Mouse (Mus musculus) CH12.LX (cell line): ENCODE measurements around the gene Notch3. TPM values are rescaled to one million over a fixed set of nuclear protein-coding genes. Genes with fewer than 3 reads are reported as not detected.

ENCODE experiments used
- DNase-seq: peaks from one replicate; pipeline ENCODE4 v3.0.0-alpha.2; 2013; ENCODE audit errors: extremely low read depth
- H3K27ac ChIP-seq: 2 replicates; pipeline ENCODE4 v1.5.1; 2012; ENCODE audit warnings: low read depth, mild to moderate bottlenecking, control low read depth, moderate library complexity; ENCODE audit not compliant: insufficient read depth
- H3K27me3 ChIP-seq: replicated peaks from 2 replicates; pipeline ENCODE3; 2012; ENCODE audit warnings: inconsistent platforms
- H3K36me3 ChIP-seq, 2 experiments: replicated peaks in 1 of 2; 2 replicates each; pipeline versions ENCODE3 to v1.6.1; 2012; ENCODE audit warnings: inconsistent platforms in 1 of 2, low read length in 1 of 2, mild to moderate bottlenecking in 1 of 2, mixed read lengths in 1 of 2, moderate library complexity in 1 of 2; ENCODE audit not compliant: control insufficient read depth in 1 of 2, insufficient read depth in 1 of 2
- H3K4me1 ChIP-seq, 2 experiments: 2 replicates each; pipeline ENCODE4 v1.6.1; 2012; ENCODE audit warnings: inconsistent platforms in 1 of 2, moderate library complexity in 1 of 2; ENCODE audit not compliant: insufficient read depth in 2 of 2, control insufficient read depth in 1 of 2
- H3K4me2 ChIP-seq: 2 replicates; pipeline ENCODE4 v1.6.1; 2012; ENCODE audit warnings: low read depth, mild to moderate bottlenecking, control low read depth; ENCODE audit not compliant: poor library complexity, insufficient read depth, severe bottlenecking
- H3K4me3 ChIP-seq, 3 experiments: fragments of 150-350 bp in 1 of 3; sonication (generic) in 1 of 3; replicated peaks in 1 of 3; 2 replicates each; pipeline versions ENCODE3 to v1.5.1; 2011 to 2012; ENCODE audit warnings: low read depth in 2 of 3, low read length in 2 of 3, mild to moderate bottlenecking in 2 of 3, moderate library complexity in 2 of 3, control low read depth in 1 of 3, improper control_type of control experiment in 1 of 3, inconsistent platforms in 1 of 3, mixed read lengths in 1 of 3; ENCODE audit not compliant: poor library complexity in 1 of 3
- H3K79me2 ChIP-seq: replicated peaks from 2 replicates; pipeline ENCODE4 v1.6.1; 2012; ENCODE audit warnings: mild to moderate bottlenecking, moderate library complexity; ENCODE audit not compliant: control insufficient read depth, poor library complexity, insufficient read depth, severe bottlenecking; ENCODE audit errors: extremely low read depth
- H3K9ac ChIP-seq: 2 replicates; pipeline ENCODE4 v1.6.1; 2012; ENCODE audit warnings: low read depth, mild to moderate bottlenecking, control low read depth, moderate library complexity; ENCODE audit not compliant: insufficient read depth
- H3K9me3 ChIP-seq: replicated peaks from 2 replicates; pipeline ENCODE3; 2012; ENCODE audit warnings: low read length, inconsistent platforms, mixed read lengths
- BHLHE40 ChIP-seq: IDR thresholded peaks from 2 replicates; pipeline ENCODE4 v1.6.1; 2011; ENCODE audit warnings: mild to moderate bottlenecking, low read depth, low read length, improper control_type of control experiment
- CHD2 ChIP-seq: IDR thresholded peaks from 2 replicates; pipeline ENCODE4 v1.6.1; 2011; ENCODE audit warnings: low read length, improper control_type of control experiment
- E2F4 ChIP-seq: IDR thresholded peaks from 2 replicates; pipeline ENCODE4 v1.6.1; 2011; ENCODE audit warnings: low read depth, low read length, improper control_type of control experiment; ENCODE audit not compliant: insufficient replicate concordance
- ETS1 ChIP-seq: conservative IDR thresholded peaks from 2 replicates; pipeline ENCODE4 v1.6.1; 2012; ENCODE audit warnings: low read depth, mild to moderate bottlenecking, inconsistent platforms, low read length, improper control_type of control experiment, moderate library complexity
- GABPA ChIP-seq: IDR thresholded peaks from 2 replicates; pipeline ENCODE4 v1.6.1; 2012; ENCODE audit warnings: low read depth, low read length, improper control_type of control experiment, inconsistent platforms; ENCODE audit not compliant: insufficient replicate concordance
- HCFC1 ChIP-seq: IDR thresholded peaks from 2 replicates; pipeline ENCODE4 v1.6.1; 2012; ENCODE audit warnings: low read depth, mild to moderate bottlenecking, inconsistent platforms, low read length, improper control_type of control experiment
- JUND ChIP-seq: conservative IDR thresholded peaks from 2 replicates; pipeline ENCODE4 v1.6.1; 2011; ENCODE audit warnings: low read depth, low read length, improper control_type of control experiment
- MAZ ChIP-seq: IDR thresholded peaks from 2 replicates; pipeline ENCODE4 v1.6.1; 2012; ENCODE audit warnings: low read depth, mild to moderate bottlenecking, inconsistent platforms, low read length, improper control_type of control experiment, moderate library complexity
- MXI1 ChIP-seq: IDR thresholded peaks from 2 replicates; pipeline ENCODE4 v1.6.1; 2011; ENCODE audit warnings: mild to moderate bottlenecking, low read depth, low read length, improper control_type of control experiment
- POLR2AphosphoS2 ChIP-seq: IDR thresholded peaks from 2 replicates; pipeline ENCODE4 v1.6.1; 2011; ENCODE audit warnings: low read depth, low read length, improper control_type of control experiment
- RAD21 ChIP-seq: IDR thresholded peaks from 2 replicates; pipeline ENCODE4 v1.6.1; 2011; ENCODE audit warnings: low read depth, mild to moderate bottlenecking, low read length, improper control_type of control experiment, moderate library complexity
- RCOR1 ChIP-seq: conservative IDR thresholded peaks from 2 replicates; pipeline ENCODE4 v1.6.1; 2012; ENCODE audit warnings: low read depth, mild to moderate bottlenecking, inconsistent platforms, low read length, improper control_type of control experiment
- TBP ChIP-seq: conservative IDR thresholded peaks from 2 replicates; pipeline ENCODE4 v1.6.1; 2011; ENCODE audit warnings: low read depth, low read length, improper control_type of control experiment
- ZC3H11A ChIP-seq: IDR thresholded peaks from 2 replicates; pipeline ENCODE4 v1.6.1; 2012; ENCODE audit warnings: low read depth, mild to moderate bottlenecking, inconsistent platforms, low read length, improper control_type of control experiment
- dilution Hi-C: fragments of 300-500 bp; cut with MboI; formaldehyde crosslinking; loops from 2 replicates; pipeline ENCODE4 v1.14.3; 2020; ENCODE audit warnings: low sequenced_read_pairs; ENCODE audit not compliant: extremely low pct_unique_long_range_greater_than_20kb, extremely low pct_ligation_motif_present
- in situ Hi-C: fragments of 300-500 bp; cut with MboI; formaldehyde crosslinking; loops from 3 replicates; pipeline ENCODE4 v1.14.3; 2019; ENCODE audit warnings: low sequenced_read_pairs, low pct_ligation_motif_present, low pct_unique_long_range_greater_than_20kb, mixed read lengths
- polyA plus RNA-seq: library from polyadenylated mRNA; unstranded; fragments of >175 nt; gene quantifications from 2 replicates; pipeline ENCODE4 v1.2.1, GENCODE M21; 2012; ENCODE audit warnings: low read depth; ENCODE audit not compliant: insufficient read length
- total RNA-seq, 2 experiments: library from RNA; depleted of rRNA; stranded (reverse); fragments of 300-350 nt in 1 of 2; fragments of >200 nt in 1 of 2; gene quantifications; 2 replicates each; pipeline ENCODE4 v1.2.3; 2012 to 2014

Gene Notch3
- total and polyA plus RNA-seq, 3 experiments: 0.17 TPM; not detected in 2

DNA sequence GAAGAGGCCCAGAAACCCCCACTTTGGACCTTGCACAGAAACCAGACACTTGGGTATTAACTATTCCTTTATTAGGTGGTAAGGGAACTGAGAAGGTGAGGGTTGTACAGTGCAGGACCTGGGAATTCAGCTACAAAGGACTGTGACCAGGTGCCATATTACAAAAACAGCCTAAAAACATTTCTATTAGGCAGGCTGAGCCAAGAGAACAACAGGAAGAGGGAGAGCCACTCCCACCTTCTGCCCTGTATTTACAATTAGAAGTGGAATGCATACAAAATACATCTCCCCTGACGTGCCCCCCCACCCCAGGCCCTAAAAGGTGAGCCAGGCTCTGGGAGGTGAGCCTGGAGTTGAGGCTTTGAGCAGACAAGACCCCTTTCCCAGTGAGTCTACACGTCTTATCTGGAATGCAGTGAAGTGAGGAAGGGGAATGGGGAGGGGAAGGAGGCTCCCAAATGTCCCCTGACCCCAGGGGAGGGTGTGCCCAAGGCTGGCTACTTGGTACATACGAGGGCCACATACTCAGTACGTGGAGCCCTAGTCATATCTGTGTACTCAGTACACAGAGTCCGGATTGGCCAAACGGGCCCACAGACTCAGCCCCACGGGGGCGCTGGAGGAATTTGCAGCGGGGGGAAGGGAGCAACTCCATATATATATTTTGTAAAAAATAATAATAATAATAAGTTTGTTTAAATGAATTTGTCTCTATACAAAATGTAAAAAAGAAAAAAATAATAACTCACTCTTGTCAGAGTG is 45.7 kb downstream of the Notch3 start:
- no peaks in the 10 kb centered on the region for H3K36me3 ChIP-seq
- H3K79me2 ChIP-seq: no peaks in the 10 kb centered on the region
- H3K4me2 ChIP-seq: no peak overlapping the region
- no peak overlapping the region for H3K9ac ChIP-seq
- DNase-seq: no peak
- H3K27me3 ChIP-seq: peaks cover 12% of the 10 kb centered on the region
- in situ Hi-C loops: no loop called here
- peaks cover 5 to 9% of the 10 kb centered on the region in 2 experiments for H3K4me1 ChIP-seq
- H3K9me3 ChIP-seq: no peaks in the 10 kb centered on the region
- no peak overlapping the region for H3K4me3 ChIP-seq
- dilution Hi-C loops: no loop called here
- no peak for TF ChIP-seq JUND
- no peak for TF ChIP-seq RCOR1
- no peak for TF ChIP-seq BHLHE40
- H3K27ac ChIP-seq: no peak overlapping the region

DNA sequence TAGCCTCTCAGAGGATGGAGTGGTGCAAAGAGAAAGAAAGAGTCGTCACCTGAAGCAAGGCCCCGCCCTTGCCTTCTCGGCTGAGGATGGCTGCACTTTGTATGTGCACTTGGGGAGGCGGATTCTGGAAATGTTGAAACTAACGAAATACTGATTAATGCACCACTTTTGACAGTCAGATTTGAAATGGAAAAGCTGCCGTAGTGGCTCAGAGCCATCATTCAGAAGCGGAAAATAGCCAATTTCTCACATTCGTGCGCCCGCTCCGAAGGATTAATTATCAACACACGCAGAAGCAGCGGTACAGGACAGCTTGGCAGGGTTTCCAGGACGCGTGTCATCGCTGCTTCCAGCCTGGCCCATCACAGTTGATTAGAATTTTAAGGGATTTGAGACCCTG is 47.5 kb downstream of the Notch3 start:
- no peak overlapping the region for H3K4me3 ChIP-seq
- H3K4me1 ChIP-seq: peaks cover 5 to 9% of the 10 kb centered on the region in 2 experiments
- no peak for TF ChIP-seq TBP
- no peak for TF ChIP-seq JUND
- TF ChIP-seq MXI1: no peak
- no peak for TF ChIP-seq MAZ
- no peak for TF ChIP-seq CHD2
- no peak for TF ChIP-seq RAD21
- no peak for TF ChIP-seq ZC3H11A
- TF ChIP-seq GABPA: no peak
- no peak for TF ChIP-seq POLR2AphosphoS2
- no peak for TF ChIP-seq HCFC1
- no peak for TF ChIP-seq E2F4
- TF ChIP-seq ETS1: no peak

More for the DNA sequence above, 47.5 kb downstream of the Notch3 start:
- dilution Hi-C loops (no loop called here), in situ Hi-C loops (no loop called here)
- no peak overlapping the region for H3K27ac ChIP-seq
- no peak overlapping the region for H3K9ac ChIP-seq
- H3K27me3 ChIP-seq: peaks cover 14% of the 10 kb centered on the region
- DNase-seq: no peak
- no peaks in the 10 kb centered on the region for H3K36me3 ChIP-seq
- H3K79me2 ChIP-seq: no peaks in the 10 kb centered on the region
- H3K4me2 ChIP-seq: no peak overlapping the region
- H3K9me3 ChIP-seq: no peaks in the 10 kb centered on the region
